Mouse (Mus musculus): Measurements from ENCODE around the gene Fmnl3.
A peak's percentile ranks its signal among the peaks of the same experiment; 100 is the strongest.

Gene Fmnl3

DNA sequence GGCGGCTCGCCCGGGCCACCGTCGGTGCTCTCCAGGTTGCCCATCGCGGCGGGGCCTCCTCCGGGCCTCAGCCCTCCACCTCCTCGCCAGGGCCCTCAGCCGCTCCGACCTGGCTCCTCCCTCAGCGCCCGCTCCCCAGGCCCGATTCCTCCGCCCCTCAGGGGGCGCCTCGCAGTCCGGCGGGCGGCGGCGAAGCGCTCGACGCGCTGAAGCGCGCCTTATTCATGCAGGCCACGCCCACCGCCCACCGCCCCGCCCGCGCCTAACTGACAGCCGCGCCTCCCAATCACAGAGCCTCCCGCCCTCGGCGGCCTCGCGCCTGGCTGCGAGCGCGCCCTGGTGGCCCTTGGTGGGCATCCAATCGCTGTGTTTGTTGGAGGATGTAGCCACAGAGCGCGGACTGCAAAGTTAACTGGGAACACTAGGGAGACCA is at the start of gene Fmnl3:
Gene Fmnl3, minus strand, starts transcription at position 224 of the 433 bp plus-strand sequence.
- peak; percentile 89 to 99 for DNase-seq

DNA sequence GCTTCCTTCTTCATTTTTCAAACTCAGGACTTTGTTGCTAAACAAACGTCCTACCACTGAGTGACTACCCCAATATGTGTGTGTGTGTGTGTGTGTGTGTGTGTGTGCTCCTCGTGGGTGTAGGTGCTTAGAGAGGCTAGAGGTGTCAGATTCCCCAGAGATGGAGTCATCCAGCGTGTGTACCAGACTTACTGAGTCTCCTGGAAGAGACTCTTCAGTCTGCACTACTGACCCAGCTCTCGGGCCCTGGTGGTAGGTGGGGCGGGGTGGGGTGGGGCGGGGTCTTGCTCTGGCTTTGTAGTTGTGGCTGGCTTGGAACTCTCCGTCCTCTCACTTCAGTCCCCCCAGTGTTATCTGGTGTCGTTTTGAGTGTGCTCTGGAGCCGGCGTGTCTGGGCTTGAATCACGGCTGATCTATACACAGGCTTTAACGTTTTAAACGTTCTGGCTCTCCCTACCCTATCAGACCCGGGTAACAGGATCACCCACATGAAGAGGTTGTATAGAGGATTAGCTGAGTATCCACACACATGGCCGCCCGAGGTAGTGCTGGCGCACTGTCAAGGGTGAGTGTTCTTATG is 47.5 kb upstream of the Fmnl3 start:
- DNase-seq, result no peak

DNA sequence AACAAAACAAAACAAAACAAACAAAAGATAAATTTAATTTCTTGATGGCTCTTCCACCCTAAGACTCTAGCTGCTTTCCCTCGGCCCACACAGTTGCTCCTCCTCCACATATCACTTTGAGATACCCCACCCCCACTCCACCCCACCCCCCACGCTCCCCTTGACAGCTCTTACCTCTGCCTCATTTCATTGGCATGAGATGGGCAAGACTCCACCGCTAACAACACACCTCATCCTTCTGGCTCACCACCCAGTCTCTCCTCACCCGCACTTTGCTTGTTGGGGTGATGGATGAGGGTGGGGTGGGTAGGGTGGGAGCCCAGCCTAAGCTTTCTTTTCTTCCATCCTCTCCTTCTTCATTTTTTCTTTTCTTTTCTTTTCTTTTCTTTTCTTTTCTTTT is 46.7 kb upstream of the Fmnl3 start:
- DNase-seq, result no peak

DNA sequence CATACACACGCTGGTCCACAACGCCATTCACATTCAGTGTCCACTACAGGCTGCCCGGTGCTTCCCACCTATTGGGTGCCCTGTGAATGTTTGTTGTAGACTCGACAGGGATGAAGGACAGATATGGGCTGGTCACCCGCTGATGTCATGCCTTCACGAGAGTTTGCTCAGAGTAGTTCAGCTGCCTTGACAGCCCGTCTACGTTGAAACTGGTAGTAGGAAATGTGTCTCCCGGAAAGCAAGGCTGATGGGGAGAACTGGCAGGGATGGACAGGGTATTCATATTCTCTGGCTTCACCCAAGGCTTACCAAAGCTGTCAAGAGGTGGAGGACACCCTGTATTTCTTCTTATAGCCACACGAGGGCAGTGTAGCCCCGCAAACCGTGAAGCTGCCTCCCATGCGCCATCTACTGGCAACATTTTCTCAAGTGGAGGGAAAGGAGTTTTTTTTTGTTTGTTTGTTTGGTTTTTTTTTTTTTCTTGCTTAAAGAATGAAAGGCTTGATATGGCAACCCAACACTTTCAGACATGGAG is 46.1 kb upstream of the Fmnl3 start:
- peak; percentile 82 to 90 for DNase-seq

DNA sequence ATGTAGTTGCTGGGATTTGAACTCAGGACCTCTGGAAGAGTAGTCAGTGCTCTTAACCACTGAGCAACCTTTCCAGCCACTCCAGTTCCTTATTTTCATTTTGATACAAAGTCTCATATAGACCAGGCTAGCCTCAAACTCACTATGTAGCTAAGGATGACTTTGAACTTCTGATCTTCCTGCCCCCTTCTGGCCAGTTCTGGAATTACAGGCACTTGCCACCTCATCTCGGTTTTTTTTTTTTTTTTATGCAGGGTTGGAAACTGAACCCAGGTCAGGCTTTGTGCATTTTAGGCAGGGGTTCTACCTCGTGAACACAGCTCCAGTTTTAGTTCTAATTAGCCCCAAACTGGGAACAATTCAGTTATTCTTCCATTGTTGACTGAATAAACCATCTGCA is 45.5 kb upstream of the Fmnl3 start:
- DNase-seq, result peak; percentile 66 to 74

DNA sequence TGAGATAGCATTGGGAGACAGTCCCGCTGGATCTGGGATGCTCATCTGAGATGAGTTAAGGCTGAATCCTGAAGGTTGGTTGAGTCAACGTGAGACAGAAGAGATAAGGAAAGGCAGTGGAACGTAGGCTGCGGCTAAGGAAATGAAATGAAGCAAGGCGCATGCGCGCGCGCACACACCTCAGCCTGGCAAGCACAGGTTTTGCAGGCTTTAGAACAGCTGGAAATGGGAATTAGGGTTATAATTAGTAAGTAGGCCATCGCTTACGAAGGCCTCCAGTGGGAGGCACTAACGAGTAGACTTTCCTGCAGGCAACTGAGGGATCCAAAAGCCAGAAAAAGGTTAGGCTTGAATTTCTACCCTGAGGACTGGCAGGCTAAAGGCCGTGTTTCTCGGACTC is 41.5 kb upstream of the Fmnl3 start:
- DNase-seq, result no peak

DNA sequence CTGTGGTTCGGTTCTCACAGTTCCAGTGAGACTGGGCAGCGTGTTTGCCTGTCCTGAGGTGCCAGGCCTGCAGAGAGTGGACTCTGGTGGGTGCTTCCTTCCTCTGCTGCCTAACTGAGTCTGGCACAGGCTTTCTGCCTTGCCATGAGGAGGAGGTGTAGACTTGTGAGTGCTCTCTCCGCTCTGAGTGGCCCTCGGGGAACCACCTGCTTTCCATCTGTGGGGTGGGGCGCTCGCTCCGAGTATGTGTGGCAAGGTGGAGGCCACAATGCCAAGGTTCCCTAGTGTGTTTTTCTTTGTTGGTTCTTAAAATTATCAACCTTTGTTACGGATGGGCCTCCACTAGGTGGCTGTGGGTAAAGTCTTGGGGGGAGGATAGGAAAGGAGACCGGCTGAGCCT is 38.6 kb upstream of the Fmnl3 start:
- DNase-seq, result no peak

DNA sequence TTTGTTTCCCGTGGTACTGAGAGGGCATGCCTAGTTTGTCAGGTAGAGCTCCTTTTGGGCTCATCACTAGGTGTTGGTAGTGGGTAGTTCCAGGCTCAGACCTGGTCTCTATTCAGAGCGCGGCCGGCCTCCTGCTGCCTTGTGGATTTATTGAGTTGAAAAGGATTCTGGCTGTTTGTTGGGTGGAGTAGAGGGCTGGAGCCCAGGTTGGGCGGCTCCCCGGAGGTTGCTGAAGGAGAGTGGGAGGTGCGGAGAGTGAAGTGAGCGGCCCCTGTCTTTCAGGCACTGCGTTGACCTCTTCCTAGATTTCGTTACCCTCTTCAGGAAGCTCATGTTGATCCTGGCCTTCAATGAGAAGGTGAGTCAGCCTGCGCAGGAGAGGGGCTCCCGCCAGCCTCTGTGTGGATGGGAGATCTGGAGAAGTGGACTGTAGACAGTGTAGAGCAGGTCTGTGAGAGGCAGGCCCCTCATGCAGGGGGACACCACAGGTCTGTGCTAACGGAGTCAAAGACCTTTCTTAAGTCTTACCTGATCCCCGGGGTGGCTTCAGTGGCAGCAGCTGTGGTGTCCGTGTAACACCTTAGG is 36.8 kb upstream of the Fmnl3 start:
- no peak for DNase-seq

DNA sequence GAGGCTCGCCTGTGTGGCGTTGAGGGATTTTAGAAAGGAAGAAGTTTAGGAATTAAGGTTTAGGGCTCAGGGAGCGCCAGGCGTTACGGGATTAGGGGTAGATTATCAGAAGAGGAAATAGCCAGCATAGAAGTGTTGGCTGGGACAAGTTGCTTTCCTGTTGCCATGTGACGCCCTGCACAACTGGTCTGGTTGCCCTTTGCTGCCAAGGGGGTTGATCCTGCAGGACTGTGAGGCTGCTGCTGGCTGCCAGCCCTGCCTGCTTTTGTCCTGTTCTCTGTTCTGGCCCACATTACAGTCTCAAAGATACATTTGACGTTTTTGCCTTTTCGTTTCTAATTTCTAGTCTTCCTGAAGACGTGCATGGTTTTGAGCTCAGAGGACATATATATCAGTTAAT is 34.9 kb upstream of the Fmnl3 start:
- DNase-seq, result no peak

DNA sequence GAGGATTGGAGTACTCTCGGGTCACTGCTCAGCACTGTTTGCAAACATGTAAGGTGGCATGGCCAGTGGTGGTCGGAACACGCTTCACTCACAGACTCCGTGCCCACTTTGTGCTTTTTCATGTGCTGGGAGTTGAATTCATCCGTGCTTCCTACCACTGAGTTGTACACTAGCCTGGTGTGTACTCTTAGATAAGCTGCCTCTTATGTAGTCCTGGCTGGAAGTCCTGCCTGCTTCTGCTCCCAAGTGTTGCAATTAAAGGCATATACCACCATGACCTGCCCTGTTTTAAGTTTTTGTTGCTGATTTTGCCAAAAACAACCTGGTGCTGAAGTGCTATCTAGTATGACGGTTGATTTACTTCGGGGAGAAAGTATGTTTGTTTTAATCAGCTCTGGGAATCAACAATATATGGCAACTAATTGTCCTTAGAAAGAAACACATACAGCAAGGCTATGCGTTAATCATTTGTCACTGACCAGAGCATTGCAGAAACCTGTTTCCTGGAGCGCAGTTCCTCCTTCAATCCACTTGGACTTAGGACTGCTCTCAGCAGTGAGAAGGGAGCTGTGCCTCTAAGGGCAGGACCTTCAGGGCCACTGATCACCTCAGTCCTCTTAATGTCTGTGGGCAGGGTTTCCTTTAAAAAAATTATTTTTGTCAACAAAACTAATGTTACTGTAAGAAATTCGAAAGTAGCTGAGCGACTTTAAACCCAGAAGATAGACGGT is 33.0 kb upstream of the Fmnl3 start:
- DNase-seq, result no peak

DNA sequence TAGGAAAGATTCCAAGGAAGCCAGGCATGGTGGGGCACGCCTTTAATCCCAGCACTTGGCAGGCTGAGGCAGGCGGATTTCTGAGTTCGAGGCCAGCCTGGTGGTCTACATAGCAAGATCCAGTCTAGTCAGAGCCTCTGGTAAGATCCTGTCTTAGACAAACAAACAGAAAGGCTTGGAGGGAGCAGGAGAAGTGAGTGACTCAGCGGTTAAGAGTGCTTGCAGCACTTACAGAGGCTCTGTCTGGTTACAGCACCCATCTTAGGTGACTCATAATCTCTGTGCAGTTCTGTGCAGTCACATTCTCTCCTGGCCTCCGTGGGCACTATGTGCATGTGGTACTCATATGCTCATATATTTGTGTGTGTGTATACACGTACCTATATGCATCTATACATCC is 30.3 kb upstream of the Fmnl3 start:
- no peak for DNase-seq

DNA sequence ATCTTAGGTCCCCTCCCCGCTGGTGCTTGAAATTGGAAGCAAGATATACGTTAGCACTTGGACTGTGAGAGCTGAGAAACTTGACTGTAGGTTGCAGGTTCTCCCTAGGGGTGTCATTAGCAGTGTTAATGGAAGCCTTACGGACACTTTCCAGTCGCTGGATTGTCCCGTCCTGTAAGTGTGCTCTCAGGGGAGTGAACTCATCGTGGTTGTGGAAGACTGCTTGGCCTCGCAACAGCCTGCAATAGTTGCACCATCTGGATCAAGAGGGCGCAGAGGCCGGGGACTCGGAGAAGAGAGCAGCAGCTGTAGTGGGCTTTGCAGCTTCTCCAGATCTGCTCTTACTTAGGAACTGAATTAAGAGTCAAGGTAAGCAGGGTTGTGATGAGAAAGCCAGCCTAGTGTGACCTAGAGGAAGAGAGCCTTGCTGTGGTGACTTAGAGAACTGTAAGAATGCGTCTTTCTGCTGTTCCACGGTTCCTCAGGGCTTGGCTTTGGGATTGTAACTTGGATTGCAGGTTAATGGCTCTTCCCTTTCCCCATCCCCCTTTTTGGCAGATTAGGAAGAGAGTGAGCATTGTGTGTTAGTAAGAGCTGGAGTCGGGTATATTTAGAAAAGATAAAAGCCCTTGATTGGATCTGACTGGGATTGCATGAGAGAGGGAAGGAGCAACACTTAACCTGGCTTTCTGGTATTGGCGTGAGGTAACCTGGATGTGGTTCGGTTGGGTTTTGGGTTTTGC is 29.4 kb upstream of the Fmnl3 start:
- no peak for DNase-seq

DNA sequence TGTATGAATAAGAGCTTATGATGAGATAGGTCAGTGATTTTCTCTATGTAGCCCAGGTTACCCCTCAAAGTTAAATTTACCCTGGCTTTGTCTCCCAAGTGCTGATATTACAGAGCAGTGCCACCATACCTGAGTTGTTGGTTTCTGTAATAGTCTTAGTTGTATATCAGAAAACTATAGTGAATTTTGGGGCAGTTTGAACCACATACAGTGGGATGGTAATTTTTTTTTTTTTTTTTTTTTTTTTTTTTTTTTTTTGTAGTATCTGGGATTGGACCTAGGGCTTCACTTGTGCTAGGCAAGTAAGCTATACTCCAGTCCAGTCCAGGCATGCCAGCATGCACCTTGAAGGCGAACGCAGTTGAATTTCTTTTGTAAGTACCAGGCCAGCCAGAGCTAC is 27.3 kb upstream of the Fmnl3 start:
- DNase-seq, result no peak

DNA sequence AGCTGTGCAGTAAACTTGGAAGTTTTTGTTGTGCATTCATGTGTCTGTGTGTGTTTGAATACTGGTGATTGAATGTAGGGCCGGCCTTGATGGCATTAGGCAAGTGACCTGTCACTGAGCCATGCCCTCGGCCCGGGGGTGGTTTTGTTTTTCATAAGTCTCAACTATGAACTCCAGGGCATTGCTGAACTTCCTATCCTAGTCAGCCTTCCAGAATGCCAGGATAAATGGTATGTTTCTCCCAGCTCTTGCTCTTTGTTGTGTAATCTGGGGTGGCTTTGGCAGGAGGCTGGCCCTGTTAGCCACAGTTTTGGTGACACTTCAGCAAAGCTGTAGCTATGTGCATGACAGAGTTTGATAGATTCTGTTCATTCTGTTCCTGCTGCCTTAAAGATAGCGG is 26.6 kb upstream of the Fmnl3 start:
- DNase-seq, result no peak

DNA sequence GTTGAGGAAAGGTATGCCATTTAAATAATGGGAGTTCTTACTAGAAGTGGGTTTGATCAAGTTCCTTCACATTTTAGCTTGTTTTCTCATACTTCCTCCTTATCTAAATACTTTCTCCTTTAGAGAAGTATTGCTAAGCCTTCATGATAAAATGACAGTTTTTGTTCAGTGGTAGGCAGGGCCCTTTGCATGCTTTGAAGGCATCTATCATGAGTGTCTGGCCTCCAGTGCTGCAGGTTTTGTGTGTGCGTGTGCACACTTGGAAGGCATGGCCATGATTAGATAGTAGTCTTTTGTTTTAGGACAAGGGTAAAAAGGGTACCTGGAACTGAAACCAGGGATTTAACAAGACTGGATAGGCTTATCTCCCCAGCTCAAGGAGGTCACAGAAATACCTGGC is 26.2 kb upstream of the Fmnl3 start:
- DNase-seq, result no peak

DNA sequence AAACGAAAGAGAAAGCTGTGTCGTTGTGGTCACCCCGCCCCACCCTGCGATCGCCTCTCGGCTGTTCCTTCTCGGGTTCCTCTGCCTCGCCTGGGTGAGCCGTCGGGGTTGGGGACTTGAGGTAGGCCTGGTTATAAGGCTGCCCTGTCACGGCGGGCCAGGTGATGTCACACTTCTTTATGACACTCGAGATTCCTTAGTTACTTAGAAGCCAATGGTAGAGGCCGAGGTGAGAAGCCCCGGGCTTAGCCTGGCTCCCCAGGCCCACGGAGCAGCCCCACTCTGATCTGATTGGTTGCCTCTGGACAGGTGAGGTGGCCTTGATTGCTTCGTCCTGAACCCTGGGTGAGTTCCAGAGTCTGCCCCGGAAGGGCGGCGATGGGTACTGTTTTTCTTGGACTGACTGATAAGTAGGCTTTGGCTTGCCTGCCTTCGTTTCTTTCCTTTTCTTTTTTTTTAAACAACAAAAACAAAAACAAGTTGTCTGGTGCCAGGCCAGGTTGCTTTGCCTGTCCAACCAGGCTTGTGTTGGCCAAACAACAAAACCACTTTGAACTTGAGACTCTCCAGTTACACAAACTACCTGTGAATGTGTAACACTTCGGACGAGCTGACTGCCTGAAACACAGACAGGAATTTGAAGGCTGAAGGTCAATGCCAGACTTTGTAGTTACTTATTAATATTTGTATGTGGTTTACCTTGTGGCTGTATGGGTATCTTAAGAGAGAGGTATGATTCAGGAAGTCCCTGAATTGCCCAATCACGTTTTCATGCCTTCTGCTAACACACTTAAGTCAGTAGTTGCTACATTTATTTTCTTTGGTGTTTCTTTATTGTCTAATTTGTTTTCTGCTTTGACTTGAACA is 23.3 kb upstream of the Fmnl3 start:
- peak in 1 of 2 experiments; percentile 59 for DNase-seq

DNA sequence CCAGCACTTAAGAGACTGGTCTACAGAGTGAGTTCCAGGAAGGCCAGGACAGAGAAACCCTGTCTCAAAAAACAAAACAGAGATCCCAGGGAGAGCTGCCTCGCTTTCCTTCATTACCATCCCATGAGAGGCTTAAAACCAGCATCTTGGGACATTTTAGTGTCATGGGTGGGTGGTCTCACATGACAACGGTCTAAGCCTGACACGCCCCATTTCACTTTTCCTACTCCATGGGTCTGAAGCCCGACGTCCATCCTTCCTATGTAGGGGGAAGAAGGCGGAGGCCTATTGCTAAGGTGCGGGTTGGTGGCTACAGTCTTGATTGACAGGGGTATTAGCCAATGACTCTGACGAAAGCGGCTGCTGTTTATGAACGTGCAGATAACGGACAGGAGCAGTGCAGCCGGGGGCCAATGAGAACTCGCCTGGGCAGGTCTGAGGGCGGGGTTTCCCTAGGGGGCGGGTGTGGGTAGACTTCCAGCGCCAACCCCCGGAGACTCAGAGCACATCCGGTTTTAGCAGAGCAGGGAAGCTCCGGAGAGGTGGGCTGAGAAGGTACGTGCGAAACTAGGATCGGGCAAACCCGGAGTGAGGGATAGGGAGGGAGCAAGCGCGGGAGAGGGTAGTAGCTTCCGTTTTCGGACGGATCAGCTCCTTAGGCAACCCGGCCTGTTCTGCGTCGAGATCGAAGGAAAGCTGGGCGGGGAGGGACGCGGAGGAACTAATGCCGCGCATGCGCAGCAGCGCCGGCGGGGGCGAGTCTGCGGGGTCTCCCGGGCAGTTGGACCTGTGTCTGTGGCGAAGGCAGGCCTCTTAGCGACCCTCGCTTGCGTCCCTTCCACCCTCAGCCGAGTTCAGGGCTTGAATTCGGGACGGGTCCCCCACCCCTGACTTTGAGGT is 22.5 kb upstream of the Fmnl3 start, which contains the start of gene Tmbim6:
Gene Tmbim6, plus strand, starts transcription at position 397 of the 900 bp plus-strand sequence.
- DNase-seq, result peak; percentile 97 to 100

DNA sequence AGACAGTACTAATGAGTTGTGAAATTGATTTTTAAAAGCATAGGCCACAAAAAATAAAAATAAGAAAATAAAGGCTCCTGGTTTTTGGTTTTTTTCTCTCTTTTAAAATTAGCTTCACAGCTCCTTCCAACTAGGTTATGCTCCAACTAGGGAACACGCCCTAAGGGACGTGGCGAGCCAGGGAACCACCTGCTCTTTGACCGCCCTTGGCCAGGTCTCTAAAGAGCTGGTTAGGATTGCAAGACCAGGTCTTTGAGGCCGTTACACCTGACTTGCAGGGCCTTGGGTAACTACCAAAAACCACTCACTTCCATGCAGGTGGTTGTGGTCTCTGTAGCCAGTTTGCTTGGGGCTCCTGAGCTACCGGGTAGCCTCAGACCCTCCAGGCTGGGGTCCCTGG is 21.7 kb upstream of the Fmnl3 start:
- no peak for DNase-seq

DNA sequence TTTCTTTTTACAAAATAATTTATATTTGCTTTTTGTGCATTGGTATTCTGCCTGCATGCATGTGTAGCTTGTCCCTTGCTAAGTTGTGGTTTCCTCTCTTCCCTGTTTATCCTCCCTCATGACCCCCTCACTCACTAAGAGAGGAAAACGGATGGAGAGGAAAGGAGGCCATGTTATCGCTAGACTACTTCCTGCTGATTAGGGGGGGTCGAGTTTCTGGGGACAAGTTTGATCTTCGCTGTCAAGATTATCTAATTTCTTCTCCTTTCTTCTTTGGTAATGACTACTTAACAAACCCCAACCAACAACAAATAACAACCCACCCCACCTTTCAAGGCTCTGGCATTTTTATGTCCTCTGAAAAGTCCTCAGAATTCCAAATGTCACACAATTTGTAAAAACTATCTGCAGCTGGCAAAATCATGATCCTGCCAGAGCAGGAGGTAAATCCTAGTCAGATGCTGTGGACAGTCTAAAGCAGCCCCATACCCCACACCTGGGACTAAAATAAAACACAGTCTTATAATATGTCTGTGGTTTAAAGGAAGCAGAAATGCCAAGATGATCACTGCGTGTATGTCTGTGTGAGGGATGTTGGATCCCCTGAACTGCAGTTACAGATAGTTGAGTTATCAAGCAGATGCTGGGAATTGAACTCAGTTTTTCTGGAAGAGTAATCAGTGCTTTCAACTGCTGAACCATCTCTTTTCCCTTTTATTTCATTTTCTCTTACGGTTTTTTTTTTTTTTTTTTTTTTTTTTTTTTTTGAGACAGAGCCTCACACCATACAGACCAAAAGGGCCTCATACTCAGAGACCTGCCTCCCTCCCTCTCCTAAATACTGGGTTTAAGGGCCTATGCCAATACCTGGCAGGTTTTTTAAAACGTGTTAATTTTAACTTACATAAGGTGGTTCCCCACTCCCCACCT is 20.5 kb upstream of the Fmnl3 start:
- DNase-seq, result no peak

DNA sequence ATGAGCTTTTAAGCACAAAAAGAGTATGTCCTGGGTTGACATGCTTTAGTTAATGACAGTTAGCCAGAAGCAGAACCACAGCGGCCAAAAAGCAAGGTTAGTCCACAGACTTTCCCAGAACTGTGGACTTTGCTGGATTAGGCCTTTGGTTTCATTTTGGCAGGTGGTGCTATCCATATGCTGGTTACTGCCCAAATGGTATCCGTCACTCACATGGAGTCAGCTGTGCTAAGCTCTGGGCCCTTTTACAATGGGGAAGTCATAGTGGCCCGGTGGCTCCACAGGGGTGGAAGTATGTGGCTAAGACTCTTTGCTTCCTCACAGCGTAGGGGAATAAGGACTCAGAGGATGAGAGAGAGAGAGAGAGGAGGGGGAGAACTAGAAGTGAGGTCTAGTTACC is 17.7 kb upstream of the Fmnl3 start:
- no peak for DNase-seq

All from cerebellum, adult 18-20 months (tissue).